Mouse (Mus musculus) embryonic facial prominence, embryonic 14.5 days (tissue): Measurements from ENCODE around the gene B3galt4. TPM values are rescaled to one million over a fixed set of nuclear protein-coding genes. Genes with fewer than 3 reads are reported as not detected.

ENCODE experiments used
- ATAC-seq: fragments of 200-750 bp; cut with Nextera tagmentation; 2 replicates; pipeline ENCODE4 v1.8.0; 2017; ENCODE audit warnings: low read depth, moderate number of reproducible peaks, moderate TSS enrichment
- DNase-seq: peaks from one replicate; pipeline ENCODE4 v3.0.0-alpha.2; 2015; ENCODE audit warnings: low spot score
- H3K27ac ChIP-seq: fragments of 300-500 bp; sonication (generic); replicated peaks from 2 replicates; pipeline ENCODE4 v1.5.1; 2014; ENCODE audit warnings: low read depth, mild to moderate bottlenecking, low read length, moderate library complexity
- H3K27me3 ChIP-seq: fragments of 300-500 bp; sonication (generic); replicated peaks from 2 replicates; pipeline ENCODE4 v1.6.1; 2014; ENCODE audit warnings: low read length; ENCODE audit not compliant: control insufficient read depth, insufficient read depth
- H3K36me3 ChIP-seq: fragments of 300-500 bp; sonication (generic); 2 replicates; pipeline ENCODE4 v1.6.1; 2014; ENCODE audit warnings: low read length, mixed read lengths; ENCODE audit not compliant: control insufficient read depth, insufficient read depth
- H3K4me1 ChIP-seq: fragments of 300-500 bp; sonication (generic); 2 replicates; pipeline ENCODE4 v1.6.1; 2014; ENCODE audit warnings: antibody characterized with exemption, low read length; ENCODE audit not compliant: control insufficient read depth, insufficient read depth
- H3K4me2 ChIP-seq: fragments of 300-500 bp; sonication (generic); 2 replicates; pipeline ENCODE4 v1.6.1; 2014; ENCODE audit warnings: low read depth, mild to moderate bottlenecking, low read length, moderate library complexity, mixed read lengths
- H3K4me3 ChIP-seq: fragments of 300-500 bp; sonication (generic); 2 replicates; pipeline ENCODE4 v1.5.1; 2014; ENCODE audit warnings: low read depth, mild to moderate bottlenecking, low read length
- H3K9ac ChIP-seq: fragments of 300-500 bp; sonication (generic); 2 replicates; pipeline ENCODE4 v1.6.1; 2014; ENCODE audit warnings: low read depth, mild to moderate bottlenecking, low read length, moderate library complexity, mixed read lengths
- H3K9me3 ChIP-seq: fragments of 300-500 bp; sonication (generic); 2 replicates; pipeline ENCODE4 v1.6.1; 2016; ENCODE audit warnings: low read length; ENCODE audit not compliant: control insufficient read depth
- WGBS: fragments of 180-500 bp; shearing (Covaris S2); extraction: QIAGEN DNeasy Blood & Tissue Kit; methylation state at CpG from one replicate; pipeline ENCODE4 v1.1.7; 2014; 5-methylcytosine and 5-hydroxymethylcytosine counted together
- polyA plus RNA-seq: library from polyadenylated mRNA; unstranded; fragments of >200 nt; fragmentation: Nextera tagmentation; extraction: Ambion mirVana; gene quantifications from 2 replicates; pipeline ENCODE4 v1.2.1, GENCODE M21; 2014

Gene B3galt4
- polyA plus RNA-seq, 1 experiment from 2014 or later: 4.4 TPM

DNA sequence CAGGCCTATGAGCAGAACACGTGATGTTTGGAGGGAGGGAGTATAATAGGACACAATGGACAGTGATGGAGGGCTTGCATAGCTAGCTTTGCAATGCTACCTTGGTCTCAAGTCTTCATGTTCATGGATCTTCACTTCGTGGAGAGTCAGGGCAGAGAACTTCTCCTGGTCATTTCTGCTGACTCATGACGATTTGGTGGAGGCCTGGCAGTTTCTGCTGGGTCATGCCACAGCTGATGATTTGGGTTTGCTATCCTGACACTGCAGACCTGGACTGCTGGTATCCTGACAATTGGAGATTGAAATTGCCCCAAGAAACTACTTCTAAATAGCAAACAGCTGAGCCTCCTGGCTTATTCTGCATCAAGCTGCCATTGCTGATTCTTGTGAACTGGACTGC, 22.3 kb upstream of the B3galt4 start:
- ATAC-seq (no peak), DNase-seq (no peak)
- Histone ChIP-seq H3K36me3 (no peaks in the 10 kb centered on the region), H3K4me3 (no peak overlapping the region), H3K27ac (no peak overlapping the region), H3K27me3 (peaks cover 30% of the 10 kb centered on the region), H3K9ac (no peak overlapping the region), H3K9me3 (no peaks in the 10 kb centered on the region; the same call in 1 of the 2 replicates), H3K4me1 (no peaks in the 10 kb centered on the region), H3K4me2 (no peak overlapping the region)
- 58% methylated on average over 3 of the region's 3 CpGs for WGBS

GRCm38 (mm10) chr17:33972691-33973090, 21.4 kb upstream of the B3galt4 start:
- 5% methylated on average over 1 of the region's 1 CpGs for WGBS
- H3K4me1 ChIP-seq: no peaks in the 10 kb centered on the region
- H3K27me3 ChIP-seq: peaks cover 22% of the 10 kb centered on the region
- H3K4me3 ChIP-seq: no peak overlapping the region
- DNase-seq (peak; percentile 71), ATAC-seq (no peak)
- no peak overlapping the region for H3K4me2 ChIP-seq
- H3K9me3 ChIP-seq: no peaks in the 10 kb centered on the region; the same call in 1 of the 2 replicates
- no peak overlapping the region for H3K27ac ChIP-seq
- no peaks in the 10 kb centered on the region for H3K36me3 ChIP-seq
- no peak overlapping the region for H3K9ac ChIP-seq

GRCm38 (mm10) chr17:33969394-33969793, 18.1 kb upstream of the B3galt4 start:
- WGBS: 76% methylated on average over 4 of the region's 4 CpGs
- no peak overlapping the region for H3K4me3 ChIP-seq

GRCm38 (mm10) chr17:33968927-33969326, 17.6 kb upstream of the B3galt4 start:
- no peak overlapping the region for H3K9ac ChIP-seq
- peak; percentile 48; the same call in 1 of the 2 replicates for ATAC-seq
- no peaks in the 10 kb centered on the region for H3K27me3 ChIP-seq
- no peaks in the 10 kb centered on the region; the same call in 1 of the 2 replicates for H3K9me3 ChIP-seq
- 29% methylated on average over 5 of the region's 5 CpGs for WGBS
- H3K4me3 ChIP-seq: no peak overlapping the region
- no peak overlapping the region for H3K4me2 ChIP-seq
- no peaks in the 10 kb centered on the region for H3K4me1 ChIP-seq
- H3K27ac ChIP-seq: no peak overlapping the region
- DNase-seq: peak; percentile 42
- H3K36me3 ChIP-seq: peaks cover 20% of the 10 kb centered on the region

More at GRCm38 (mm10) chr17:33969394-33969793, 18.1 kb upstream of the B3galt4 start:
- Histone ChIP-seq H3K36me3 (peaks cover 20% of the 10 kb centered on the region), H3K27ac (no peak overlapping the region), H3K9ac (no peak overlapping the region), H3K9me3 (no peaks in the 10 kb centered on the region; the same call in 1 of the 2 replicates), H3K4me1 (no peaks in the 10 kb centered on the region), H3K27me3 (no peaks in the 10 kb centered on the region), H3K4me2 (no peak overlapping the region)
- no peak for DNase-seq
- ATAC-seq: no peak

DNA sequence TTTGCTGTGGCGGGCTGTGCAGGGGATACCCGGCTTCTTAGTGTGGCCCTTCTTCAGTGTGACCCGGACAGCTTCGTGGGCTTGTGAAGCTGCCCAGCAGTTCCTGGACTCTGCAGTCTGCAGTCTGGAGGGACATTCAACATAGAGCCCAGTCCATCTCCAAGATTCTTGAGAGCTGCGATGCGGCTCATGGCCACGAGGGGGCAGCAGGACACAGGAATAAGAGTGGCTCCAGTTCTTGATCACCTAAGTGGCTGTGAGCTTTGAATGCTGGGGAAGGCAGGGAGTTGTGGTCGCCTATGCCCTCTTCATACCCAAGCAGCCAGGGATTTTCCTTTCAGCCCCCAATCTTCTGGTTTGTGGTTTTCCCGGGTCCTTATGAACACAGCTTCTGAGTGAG, 17.2 kb upstream of the B3galt4 start:
- Histone ChIP-seq H3K27ac (no peak overlapping the region), H3K4me1 (no peaks in the 10 kb centered on the region), H3K9ac (no peak overlapping the region), H3K9me3 (no peaks in the 10 kb centered on the region; the same call in 1 of the 2 replicates), H3K4me2 (no peak overlapping the region), H3K4me3 (no peak overlapping the region), H3K36me3 (peaks cover 22% of the 10 kb centered on the region), H3K27me3 (no peaks in the 10 kb centered on the region)
- DNase-seq (peak; percentile 80), ATAC-seq (peak; percentile 73)
- under 1% methylated on average over 9 of the region's 9 CpGs for WGBS

- no peak for ATAC-seq
- Histone ChIP-seq H3K27ac (no peak overlapping the region), H3K36me3 (peaks cover 45% of the 10 kb centered on the region), H3K4me3 (no peak overlapping the region), H3K9me3 (no peaks in the 10 kb centered on the region; the same call in 1 of the 2 replicates), H3K4me1 (no peaks in the 10 kb centered on the region), H3K27me3 (no peaks in the 10 kb centered on the region), H3K9ac (no peak overlapping the region), H3K4me2 (no peak overlapping the region)
- no peak for DNase-seq
- 89% methylated on average over 16 of the region's 16 CpGs for WGBS
Observed at GRCm38 (mm10) chr17:33965846-33966550, 14.7 kb upstream of the B3galt4 start.

- H3K9me3 ChIP-seq: no peaks in the 10 kb centered on the region; the same call in 1 of the 2 replicates
- H3K36me3 ChIP-seq: peaks cover 49% of the 10 kb centered on the region
- H3K4me1 ChIP-seq: no peaks in the 10 kb centered on the region
- no peak overlapping the region for H3K4me3 ChIP-seq
- no peak for DNase-seq
- no peaks in the 10 kb centered on the region for H3K27me3 ChIP-seq
- no peak for ATAC-seq
- no peak overlapping the region for H3K4me2 ChIP-seq
- WGBS: 89% methylated on average over 13 of the region's 17 CpGs
- H3K27ac ChIP-seq: no peak overlapping the region
- H3K9ac ChIP-seq: no peak overlapping the region
Observed at GRCm38 (mm10) chr17:33965082-33965845, 14.0 kb upstream of the B3galt4 start.

DNA sequence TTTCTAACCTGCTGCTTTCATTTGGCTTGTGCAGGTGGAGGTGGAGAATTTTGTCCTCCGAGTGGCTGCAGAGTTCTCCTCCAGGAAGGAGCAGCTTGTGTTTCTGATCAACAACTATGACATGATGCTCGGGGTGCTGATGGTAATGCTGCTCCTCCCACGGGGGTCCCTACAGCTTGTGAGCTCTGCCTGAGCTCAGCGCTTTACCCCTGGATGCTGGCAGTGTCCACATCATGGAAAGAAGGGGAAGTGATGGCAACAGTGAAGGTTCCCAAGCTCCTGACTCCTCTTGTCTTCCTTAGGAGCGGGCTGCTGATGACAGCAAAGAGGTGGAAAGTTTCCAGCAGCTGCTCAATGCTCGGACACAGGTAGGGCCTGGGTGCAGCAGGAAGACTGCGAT, 11.6 kb upstream of the B3galt4 start:
- WGBS: 91% methylated on average over 7 of the region's 7 CpGs
- peaks cover 70% of the 10 kb centered on the region for H3K36me3 ChIP-seq

More for the DNA sequence above, 11.6 kb upstream of the B3galt4 start:
- no peaks in the 10 kb centered on the region for H3K27me3 ChIP-seq
- H3K27ac ChIP-seq: no peak overlapping the region
- no peaks in the 10 kb centered on the region for H3K4me1 ChIP-seq
- no peak overlapping the region for H3K9ac ChIP-seq
- ATAC-seq (no peak), DNase-seq (no peak)
- H3K4me3 ChIP-seq: no peak overlapping the region
- H3K9me3 ChIP-seq: no peaks in the 10 kb centered on the region
- H3K4me2 ChIP-seq: no peak overlapping the region
